Mouse (Mus musculus) MEL (cell line): Measurements from ENCODE around the gene Vcam1. TPM values are rescaled to one million over a fixed set of nuclear protein-coding genes. Genes with fewer than 3 reads are reported as not detected.

ENCODE experiments used
- DNase-seq: peaks from one replicate; pipeline ENCODE4 v3.0.0; 2011; ENCODE audit warnings: low read depth, low spot score
- H3K27ac ChIP-seq: 2 replicates; pipeline ENCODE4 v1.5.1; 2012; ENCODE audit warnings: low read depth, mild to moderate bottlenecking, control low read depth, low read length, moderate library complexity; ENCODE audit not compliant: control insufficient read depth
- H3K27me3 ChIP-seq, 2 experiments: fragments of 150-350 bp in 1 of 2; sonication (generic) in 1 of 2; 2 replicates each; pipeline ENCODE4 v1.6.1; 2012; ENCODE audit warnings: low read length in 2 of 2, mild to moderate bottlenecking in 2 of 2, improper control_type of control experiment in 1 of 2, moderate library complexity in 1 of 2; ENCODE audit not compliant: insufficient read depth in 2 of 2, control insufficient read depth in 1 of 2
- H3K36me3 ChIP-seq, 2 experiments: 2 replicates each; pipeline ENCODE4 v1.6.1; 2012 to 2014; ENCODE audit warnings: low read length in 2 of 2, improper control_type of control experiment in 1 of 2, inconsistent platforms in 1 of 2, mild to moderate bottlenecking in 1 of 2; ENCODE audit not compliant: insufficient read depth in 2 of 2, control insufficient read depth in 1 of 2
- H3K4me1 ChIP-seq, 2 experiments: fragments of 150-350 bp in 1 of 2; sonication (generic) in 1 of 2; 2 replicates each; pipeline ENCODE4 v1.6.1; 2012; ENCODE audit warnings: low read length in 2 of 2, improper control_type of control experiment in 1 of 2, mild to moderate bottlenecking in 1 of 2; ENCODE audit not compliant: insufficient read depth in 2 of 2, control insufficient read depth in 1 of 2
- H3K4me3 ChIP-seq, 2 experiments: fragments of 150-350 bp in 1 of 2; sonication (generic) in 1 of 2; 2 replicates each; pipeline ENCODE4 v1.5.1; 2012; ENCODE audit warnings: low read depth in 2 of 2, low read length in 2 of 2, mild to moderate bottlenecking in 2 of 2, moderate library complexity in 2 of 2, control low read depth in 1 of 2, improper control_type of control experiment in 1 of 2; ENCODE audit not compliant: control insufficient read depth in 1 of 2, insufficient read depth in 1 of 2
- H3K79me2 ChIP-seq: 2 replicates; pipeline ENCODE4 v1.6.1; 2012; ENCODE audit warnings: mild to moderate bottlenecking, low read length, moderate library complexity; ENCODE audit not compliant: control insufficient read depth, poor library complexity, insufficient read depth
- H3K9ac ChIP-seq: 2 replicates; pipeline ENCODE4 v1.6.1; 2012; ENCODE audit warnings: low read depth, mild to moderate bottlenecking, control low read depth, low read length, moderate library complexity; ENCODE audit not compliant: control insufficient read depth, poor library complexity, severe bottlenecking
- H3K9me3 ChIP-seq: fragments of 150-350 bp; sonication (generic); replicated peaks from 2 replicates; pipeline ENCODE4 v1.6.1; 2012; ENCODE audit warnings: mild to moderate bottlenecking, low read length, improper control_type of control experiment, moderate library complexity; ENCODE audit not compliant: insufficient read depth
- BHLHE40 ChIP-seq: IDR thresholded peaks from 2 replicates; pipeline ENCODE4 v1.6.1; 2012; ENCODE audit warnings: low read depth, mild to moderate bottlenecking, inconsistent platforms, low read length, improper control_type of control experiment, borderline replicate concordance
- CTCF ChIP-seq, 3 experiments: IDR thresholded peaks in 2 of 3; conservative IDR thresholded peaks in 1 of 3; 2 replicates each; pipeline ENCODE4 v1.5.1; 2011 to 2012; ENCODE audit warnings: low read length in 3 of 3, low read depth in 2 of 3, mild to moderate bottlenecking in 2 of 3, improper control_type of control experiment in 1 of 3, inconsistent platforms in 1 of 3, mixed read lengths in 1 of 3, moderate library complexity in 1 of 3; ENCODE audit not compliant: control insufficient read depth in 1 of 3, insufficient read depth in 1 of 3, poor library complexity in 1 of 3, severe bottlenecking in 1 of 3
- ELF1 ChIP-seq: IDR thresholded peaks from 2 replicates; pipeline ENCODE4 v1.6.1; 2014; ENCODE audit warnings: low read depth, mild to moderate bottlenecking, inconsistent platforms, low read length, improper control_type of control experiment, moderate library complexity
- EP300 ChIP-seq, 2 experiments: IDR thresholded peaks; 2 replicates each; pipeline ENCODE4 v1.6.1; 2011; ENCODE audit warnings: improper control_type of control experiment in 2 of 2, low read length in 2 of 2, low read depth in 1 of 2, mild to moderate bottlenecking in 1 of 2
- ETS1 ChIP-seq: IDR thresholded peaks from 2 replicates; pipeline ENCODE4 v1.6.1; 2012; ENCODE audit warnings: low read depth, mild to moderate bottlenecking, inconsistent platforms, low read length, improper control_type of control experiment, moderate library complexity
- GATA1 ChIP-seq: IDR thresholded peaks from 2 replicates; pipeline ENCODE4 v1.6.1; 2011; ENCODE audit warnings: low read depth, low read length, improper control_type of control experiment
- JUND ChIP-seq: IDR thresholded peaks from 2 replicates; pipeline ENCODE4 v1.6.1; 2011; ENCODE audit warnings: low read depth, mild to moderate bottlenecking, improper control_type of control experiment, low read length
- KAT2A ChIP-seq: conservative IDR thresholded peaks from 2 replicates; pipeline ENCODE4 v1.6.1; 2012; ENCODE audit warnings: low read depth, low read length, improper control_type of control experiment, inconsistent platforms
- MAFK ChIP-seq: IDR thresholded peaks from 2 replicates; pipeline ENCODE4 v1.6.1; 2011; ENCODE audit warnings: low read depth, mild to moderate bottlenecking, low read length, improper control_type of control experiment, borderline replicate concordance
- MAX ChIP-seq: IDR thresholded peaks from 2 replicates; pipeline ENCODE4 v1.6.1; 2011; ENCODE audit warnings: low read length, improper control_type of control experiment
- MAZ ChIP-seq: IDR thresholded peaks from 2 replicates; pipeline ENCODE4 v1.6.1; 2012; ENCODE audit warnings: low read depth, mild to moderate bottlenecking, inconsistent platforms, low read length, improper control_type of control experiment
- MEF2A ChIP-seq: IDR thresholded peaks from 2 replicates; pipeline ENCODE4 v1.6.1; 2014; ENCODE audit warnings: low read depth, mild to moderate bottlenecking, inconsistent platforms, low read length, improper control_type of control experiment; ENCODE audit not compliant: poor library complexity, insufficient replicate concordance, severe bottlenecking; ENCODE audit errors: extremely low read depth
- MXI1 ChIP-seq: IDR thresholded peaks from 2 replicates; pipeline ENCODE4 v1.6.1; 2011; ENCODE audit warnings: mild to moderate bottlenecking, low read depth, low read length, improper control_type of control experiment
- MYB ChIP-seq: IDR thresholded peaks from 2 replicates; pipeline ENCODE4 v1.6.1; 2011; ENCODE audit warnings: mild to moderate bottlenecking, low read depth, low read length, improper control_type of control experiment
- MYC ChIP-seq: IDR thresholded peaks from 2 replicates; pipeline ENCODE4 v1.6.1; 2011; ENCODE audit warnings: low read depth, mild to moderate bottlenecking, low read length, improper control_type of control experiment, moderate library complexity
- NELFE ChIP-seq: IDR thresholded peaks from 2 replicates; pipeline ENCODE4 v1.6.1; 2011; ENCODE audit warnings: low read depth, low read length, improper control_type of control experiment
- POLR2AphosphoS2 ChIP-seq: IDR thresholded peaks from 2 replicates; pipeline ENCODE4 v1.6.1; 2011; ENCODE audit warnings: low read length, improper control_type of control experiment
- POLR2AphosphoS5 ChIP-seq: IDR thresholded peaks from 2 replicates; pipeline ENCODE4 v1.6.1; 2012; ENCODE audit warnings: low read depth, borderline replicate concordance, mild to moderate bottlenecking, inconsistent platforms, low read length, moderate library complexity, mixed read lengths
- RAD21 ChIP-seq: IDR thresholded peaks from 2 replicates; pipeline ENCODE4 v1.6.1; 2011; ENCODE audit warnings: mild to moderate bottlenecking, low read depth, low read length, improper control_type of control experiment
- SIN3A ChIP-seq: IDR thresholded peaks from 2 replicates; pipeline ENCODE4 v1.6.1; 2012; ENCODE audit warnings: low read length, improper control_type of control experiment, inconsistent platforms
- TBP ChIP-seq: IDR thresholded peaks from 2 replicates; pipeline ENCODE4 v1.8.0; 2011; ENCODE audit warnings: low read depth, low read length, improper control_type of control experiment
- TCF12 ChIP-seq: IDR thresholded peaks from 2 replicates; pipeline ENCODE4 v1.6.1; 2014; ENCODE audit warnings: low read depth, mild to moderate bottlenecking, inconsistent platforms, low read length, improper control_type of control experiment, moderate library complexity
- polyA plus RNA-seq, 2 experiments: library from polyadenylated mRNA; stranded (reverse) in 1 of 2; unstranded in 1 of 2; fragments of >175 nt in 1 of 2; fragments of >200 nt in 1 of 2; gene quantifications; 2 replicates each; pipeline versions ENCODE4 v1.2.1 to v1.2.4; 2012; ENCODE audit warnings: low replicate concordance in 2 of 2, low read depth in 1 of 2; ENCODE audit not compliant: insufficient read length in 2 of 2, insufficient read depth in 1 of 2, missing spikeins in 1 of 2
- total RNA-seq: library from RNA; depleted of rRNA; stranded (reverse); fragments of 300-350 nt; gene quantifications from 2 replicates; pipeline ENCODE4 v1.2.3, GENCODE M21; 2012

Vcam1 gene
- total and polyA plus RNA-seq, 3 experiments, result not detected

DNA sequence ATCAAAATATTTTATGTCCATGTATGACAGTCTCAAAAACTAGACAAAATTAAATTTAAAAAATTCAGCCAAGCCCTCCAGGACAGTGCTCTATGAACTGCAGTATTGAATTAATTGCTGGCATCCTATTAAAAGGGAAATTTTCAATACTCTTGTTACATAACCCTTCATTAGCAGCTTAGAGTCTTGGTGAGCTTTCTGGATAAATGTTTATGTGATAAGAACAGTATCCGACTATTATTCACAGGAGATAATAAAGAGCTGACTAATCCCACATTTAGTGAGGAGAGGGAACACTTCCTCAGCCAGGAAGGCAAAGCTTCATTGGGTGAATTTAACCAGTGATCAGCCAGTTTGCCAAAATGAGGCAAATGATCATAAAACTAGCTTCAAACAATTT, 35.5 kb upstream of the Vcam1 start:
- no peaks in the 10 kb centered on the region for H3K4me1 ChIP-seq
- H3K27me3 ChIP-seq, result peaks cover 0 to 4% of the 10 kb centered on the region in 2 experiments; a peak in 2 of 4 replicates
- no peak for TF ChIP-seq RAD21
- no peak for TF ChIP-seq TBP
- TF ChIP-seq POLR2AphosphoS5, result no peak
- no peak for TF ChIP-seq MAZ
- no peak for TF ChIP-seq BHLHE40
- TF ChIP-seq MYC, result no peak
- no peak for TF ChIP-seq MXI1
- no peak for TF ChIP-seq CTCF (IDR thresholded peaks at IDR 0.05 in 2 of 3, conservative IDR thresholded peaks at IDR 0.05 in 1 of 3; ENCODE audit: control insufficient read depth in 1 of 3, insufficient read depth in 1 of 3, low read depth in 2 of 3, low read length in 3 of 3, poor library complexity in 1 of 3, severe bottlenecking in 1 of 3)
- TF ChIP-seq MYB, result no peak
- TF ChIP-seq NELFE, result no peak
- no peak for TF ChIP-seq GATA1
- TF ChIP-seq EP300 (IDR thresholded peaks at IDR 0.05; ENCODE audit: low read depth in 1 of 2, low read length in 2 of 2), result no peak
- TF ChIP-seq, all 39 proteins: peak for 0
- no peaks in the 10 kb centered on the region for H3K79me2 ChIP-seq
- H3K36me3 ChIP-seq, result no peaks in the 10 kb centered on the region
- DNase-seq, result no peak
- no peak overlapping the region for H3K9ac ChIP-seq
- no peak overlapping the region for H3K4me3 ChIP-seq
- no peak overlapping the region for H3K27ac ChIP-seq
- no peaks in the 10 kb centered on the region for H3K9me3 ChIP-seq

DNA sequence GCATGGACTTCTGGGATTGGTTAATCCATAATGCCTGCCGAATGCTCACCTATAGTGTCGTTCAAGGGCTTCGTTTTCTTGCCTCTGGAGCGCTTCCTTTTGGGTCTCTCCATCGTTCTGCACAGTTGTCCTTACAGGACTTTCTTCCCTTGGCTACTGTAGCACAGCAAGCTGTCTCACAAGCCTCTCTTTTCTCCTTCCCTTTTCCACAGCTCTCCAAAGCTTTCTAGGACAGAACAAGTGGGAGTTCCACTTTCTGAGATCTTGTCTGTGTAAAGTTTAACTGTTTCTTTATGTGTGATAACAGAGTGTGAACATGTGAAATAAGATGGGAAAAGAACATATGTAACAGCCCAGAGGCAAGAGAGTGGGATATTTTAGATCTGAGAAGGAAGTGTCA, 34.0 kb upstream of the Vcam1 start:
- H3K27ac ChIP-seq, result no peak overlapping the region
- no peaks in the 10 kb centered on the region for H3K4me1 ChIP-seq
- no peaks in the 10 kb centered on the region for H3K79me2 ChIP-seq
- no peaks in the 10 kb centered on the region for H3K9me3 ChIP-seq
- H3K9ac ChIP-seq, result no peak overlapping the region
- DNase-seq, result no peak
- no peaks in the 10 kb centered on the region for H3K36me3 ChIP-seq
- no peak overlapping the region for H3K4me3 ChIP-seq
- no peak for TF ChIP-seq TCF12
- TF ChIP-seq ELF1, result no peak
- TF ChIP-seq JUND, result no peak
- no peak for TF ChIP-seq POLR2AphosphoS2
- TF ChIP-seq MAX, result no peak
- TF ChIP-seq BHLHE40, result no peak
- no peak for TF ChIP-seq MEF2A
- no peak for TF ChIP-seq MAZ
- no peak for TF ChIP-seq SIN3A
- no peak for TF ChIP-seq ETS1
- TF ChIP-seq MAFK, result no peak
- no peak for TF ChIP-seq MYC
- no peak for TF ChIP-seq KAT2A
- H3K27me3 ChIP-seq, result peaks cover 0 to 4% of the 10 kb centered on the region in 2 experiments; a peak in 2 of 4 replicates
